Mouse (Mus musculus) erythroblast, embryonic 14.5 days (primary cell): ENCODE data around the gene Mt2.

Experiments
- GATA1 ChIP-seq: IDR thresholded peaks from 2 replicates; pipeline ENCODE4 v1.6.1; 2012; ENCODE audit warnings: low read length, inconsistent platforms, mixed read lengths
- TAL1 ChIP-seq: IDR thresholded peaks from 3 replicates; pipeline ENCODE4 v1.6.1; 2012; ENCODE audit warnings: low read length, inconsistent platforms, mixed read lengths

DNA sequence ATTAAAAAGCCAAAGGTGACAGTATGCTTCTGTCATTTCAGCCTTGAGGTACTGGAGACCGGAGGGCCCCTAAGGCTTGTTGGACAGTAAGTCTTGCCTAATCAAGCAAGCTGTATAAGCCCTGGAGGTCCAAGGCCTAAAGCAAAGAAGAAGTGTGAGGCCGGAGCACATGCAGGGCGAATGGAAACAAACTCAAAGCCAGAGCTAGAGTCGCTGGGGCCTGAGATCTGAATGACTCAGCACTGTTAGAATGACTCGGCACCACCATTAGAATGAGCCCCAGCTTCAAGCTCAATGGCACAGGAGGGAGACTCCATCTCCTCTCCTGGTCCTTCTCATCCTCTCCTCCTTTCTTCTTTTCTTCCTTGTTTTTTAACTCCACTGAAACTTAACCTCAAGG lies 21.5 kb upstream of the Mt2 start:
- TF ChIP-seq GATA1 (no peak), TAL1 (no peak)
